Mouse (Mus musculus) heart, adult 2 months (tissue): Measurements from ENCODE around the gene Taf6l.
A peak's percentile ranks its signal among the peaks of the same experiment; 100 is the strongest.

ENCODE experiments used
- CTCF ChIP-seq: fragments of 200-600 bp; IDR thresholded peaks from 2 replicates; pipeline ENCODE4 v1.8.1; 2022; ENCODE audit warnings: antibody characterized with exemption, mild to moderate bottlenecking, moderate library complexity
- EP300 ChIP-seq: fragments of 200-500 bp; IDR thresholded peaks from 2 replicates; pipeline ENCODE4 v1.6.1; 2011; ENCODE audit warnings: low read depth, low read length, control low read depth; ENCODE audit not compliant: insufficient read depth
- POLR2A ChIP-seq: fragments of 200-500 bp; IDR thresholded peaks from 2 replicates; pipeline ENCODE4 v1.6.1; 2011; ENCODE audit warnings: mild to moderate bottlenecking, low read depth, low read length, control low read depth; ENCODE audit not compliant: insufficient read depth

DNA sequence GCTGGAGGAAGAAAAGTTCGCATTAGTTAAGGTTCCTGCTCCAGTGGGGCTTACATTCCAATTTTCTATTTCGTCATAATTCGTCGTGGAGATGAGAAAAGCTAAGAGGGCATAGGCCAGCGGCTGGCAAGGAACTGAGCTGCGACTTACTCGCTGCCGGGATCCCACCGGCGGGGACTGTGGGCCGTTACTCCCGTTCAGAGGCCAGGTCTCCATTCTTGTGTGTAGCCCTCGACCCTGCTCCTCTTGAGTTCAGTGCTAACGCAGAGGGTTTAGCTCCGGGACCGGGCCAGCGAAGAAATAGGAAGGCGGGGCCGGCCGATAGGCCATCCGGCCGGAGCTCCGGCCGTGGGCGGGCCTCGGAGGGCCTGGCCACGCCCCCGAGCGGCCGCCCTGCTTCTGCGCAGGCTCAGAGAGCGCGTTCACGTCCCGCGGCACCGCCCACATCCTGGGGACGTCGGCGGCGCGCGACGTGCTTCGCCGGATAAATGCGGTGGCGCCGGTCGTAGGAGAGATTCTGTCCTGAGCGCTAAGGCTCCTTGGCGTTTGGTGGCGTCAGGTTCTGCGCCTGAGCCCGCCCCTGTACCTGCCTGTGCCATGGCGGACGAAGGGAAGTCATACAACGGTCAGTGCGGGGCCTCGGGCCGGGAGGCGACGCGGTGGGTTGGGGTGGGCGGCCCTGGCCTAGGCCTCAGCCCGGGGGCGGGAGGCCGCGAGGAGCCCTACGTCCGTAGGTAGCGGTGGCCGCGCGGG, 29.4 kb downstream of the Taf6l start, which contains the start of gene Nxf1:
- no peak for TF ChIP-seq CTCF
- peak; percentile 91 for TF ChIP-seq POLR2A
- no peak for TF ChIP-seq EP300
